Mouse (Mus musculus) layer of hippocampus, adult 18-20 months (tissue): Measurements from ENCODE around the gene Klhl33. TPM values are rescaled to one million over a fixed set of nuclear protein-coding genes. Genes with fewer than 3 reads are reported as not detected.
"Not testable (repeated sequence)": the region's sequence is repeated elsewhere in the genome, so short reads cannot be mapped to it uniquely, and the experiment has no call there.

Experiments
- DNase-seq, 2 experiments: peaks; one replicate each; pipeline ENCODE4 v3.0.0; 2022; ENCODE audit warnings: low spot score in 2 of 2
- total RNA-seq, 2 experiments: library from RNA; stranded (reverse); gene quantifications; 2 replicates each; pipeline ENCODE4 v1.2.3; 2021

Klhl33 gene
- total RNA-seq, 2 experiments from 2014 or later = 3.7 to 5.9 TPM

GRCm38 (mm10) chr14:50904828-50905129 lies 7.5 kb upstream of the Klhl33 start:
- DNase-seq = no peak

- no peak for DNase-seq
Observed at GRCm38 (mm10) chr14:50903973-50904827, 6.9 kb upstream of the Klhl33 start.

GRCm38 (mm10) chr14:50897992-50898391 lies 685 bp upstream of the Klhl33 start:
- DNase-seq = not testable (repeated sequence)

GRCm38 (mm10) chr14:50896747-50897373 lies 447 bp downstream of the Klhl33 start:
- DNase-seq = peak; percentile 15 to 42

GRCm38 (mm10) chr14:50895985-50896746 lies 1.1 kb downstream of the Klhl33 start:
- DNase-seq = peak; percentile 39 to 84

GRCm38 (mm10) chr14:50895407-50895806 lies 1.9 kb downstream of the Klhl33 start:
- DNase-seq = no peak

GRCm38 (mm10) chr14:50892541-50893459 lies 4.5 kb downstream of the Klhl33 start:
- DNase-seq = no peak

- DNase-seq = no peak
Observed at GRCm38 (mm10) chr14:50892091-50892490, 5.2 kb downstream of the Klhl33 start.

GRCm38 (mm10) chr14:50891621-50892020 lies 5.7 kb downstream of the Klhl33 start:
- no peak for DNase-seq

GRCm38 (mm10) chr14:50876236-50876950 lies 20.9 kb downstream of the Klhl33 start:
- no peak for DNase-seq

GRCm38 (mm10) chr14:50875591-50876230 lies 21.6 kb downstream of the Klhl33 start:
- DNase-seq = no peak

- DNase-seq = no peak
Observed at GRCm38 (mm10) chr14:50875175-50875574, 22.1 kb downstream of the Klhl33 start.

GRCm38 (mm10) chr14:50871284-50871683 lies 26.0 kb downstream of the Klhl33 start:
- no peak for DNase-seq

GRCm38 (mm10) chr14:50870805-50871143 lies 26.5 kb downstream of the Klhl33 start:
- no peak for DNase-seq

GRCm38 (mm10) chr14:50869889-50870804 lies 27.2 kb downstream of the Klhl33 start, which contains the start of gene Tep1:
Gene Tep1, minus strand, starts transcription at chr14:50870560.
- peak in 1 of 2 experiments; percentile 31 for DNase-seq

GRCm38 (mm10) chr14:50868656-50869055 lies 28.7 kb downstream of the Klhl33 start:
- no peak for DNase-seq

GRCm38 (mm10) chr14:50868211-50868610 lies 29.1 kb downstream of the Klhl33 start:
- DNase-seq = no peak

- no peak for DNase-seq
Observed at GRCm38 (mm10) chr14:50866966-50867365, 30.3 kb downstream of the Klhl33 start.

- DNase-seq = not testable (repeated sequence)
Observed at GRCm38 (mm10) chr14:50865005-50865404, 32.3 kb downstream of the Klhl33 start.
